Mouse (Mus musculus) central nervous system, embryonic 11.5 days (tissue): ENCODE results near the gene Cfap77. TPM values are rescaled to one million over a fixed set of nuclear protein-coding genes. Genes with fewer than 3 reads are reported as not detected.

Experiments
- polyA plus RNA-seq: library from polyadenylated mRNA; depleted of rRNA; stranded (reverse); fragments of >200 nt; gene quantifications from 2 replicates; pipeline ENCODE4 v1.2.3, GENCODE M21; 2012; rRNA removed

The Cfap77 gene
- polyA plus RNA-seq = 0.84 and 1.8 TPM in 2 replicates

GRCm38 (mm10) chr2:29054991-29055390, at the start of gene Cfap77:
TSS of gene Cfap77 (minus strand) at chr2:29055066.

GRCm38 (mm10) chr2:29060135-29060597, 5.3 kb upstream of the Cfap77 start, which contains the start of gene Ttf1:
TSS of gene Ttf1 (plus strand) at chr2:29060262.

GRCm38 (mm10) chr2:28916513-28916865, 138.4 kb downstream of the Cfap77 start, which contains the start of gene Barhl1:
TSS of gene Barhl1 (minus strand) at chr2:28916668.

Other genes starting within 250 kb of the Cfap77 start
- gene Gtf3c4, start 214.7 kb downstream of the Cfap77 start, polyA plus RNA-seq = 26.6 and 27.2 TPM in 2 replicates
- 13.2 and 13.9 TPM in 2 replicates for gene Ddx31, start 214.7 kb downstream of the Cfap77 start, polyA plus RNA-seq
- 8.5 and 13.6 TPM in 2 replicates for gene Barhl1, start 138.4 kb downstream of the Cfap77 start, polyA plus RNA-seq
- gene Ttf1, start 5.2 kb upstream of the Cfap77 start, polyA plus RNA-seq = 19.5 and 21.3 TPM in 2 replicates
- 14.4 and 17.5 TPM in 2 replicates for gene Setx, start 69.1 kb upstream of the Cfap77 start, polyA plus RNA-seq
- 16.3 and 21.0 TPM in 2 replicates for gene Ntng2, start 197.9 kb upstream of the Cfap77 start, polyA plus RNA-seq